Mouse (Mus musculus) naive thymus-derived CD4-positive, alpha-beta T cell, adult 2 months (primary cell): ENCODE measurements around the gene Lrrtm3.

Source experiments
- DNase-seq: peaks from one replicate; pipeline ENCODE4 v3.0.0-alpha.2; 2011; ENCODE audit warnings: low read depth

Gene Lrrtm3

DNA sequence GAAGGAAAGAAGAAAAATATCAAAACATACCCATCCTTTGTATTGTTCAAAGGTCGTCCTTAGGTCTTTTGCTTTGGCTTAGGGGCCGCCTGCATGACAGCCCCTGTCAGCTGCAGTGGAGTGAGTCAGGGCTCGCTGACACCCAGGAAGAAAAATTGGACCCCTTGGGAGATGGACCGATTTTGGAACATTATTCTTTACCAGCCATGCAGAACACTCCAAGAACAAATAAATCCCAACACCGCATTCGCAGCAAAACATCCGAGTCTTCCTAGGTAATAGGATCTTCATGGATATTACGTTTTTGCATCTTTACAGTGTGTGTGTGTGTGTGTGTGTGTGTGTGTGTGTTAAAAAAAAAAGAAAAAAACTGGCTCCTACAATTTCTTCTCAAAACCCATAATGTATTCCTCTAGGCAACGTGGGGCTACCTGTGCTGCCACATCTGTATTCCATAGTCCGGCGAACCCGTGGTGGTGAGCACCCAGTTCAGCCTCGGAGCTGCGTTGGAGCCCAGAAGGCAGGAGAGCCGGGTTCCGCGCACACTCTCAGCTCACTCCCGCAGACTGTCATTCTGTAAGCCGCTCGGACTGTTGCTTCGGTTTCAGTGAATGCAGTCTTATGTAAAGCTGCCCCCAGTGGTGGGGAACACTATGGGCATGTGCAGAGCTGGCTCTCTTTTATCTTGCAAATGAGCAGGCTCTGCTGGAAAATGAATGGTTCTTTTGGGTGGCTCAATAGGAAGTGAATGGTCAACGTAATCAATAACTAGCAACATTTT is at the start of gene Lrrtm3:
Gene Lrrtm3 (minus strand): TSS at position 598 of the 781 bp plus-strand sequence.
- DNase-seq: no peak

DNA sequence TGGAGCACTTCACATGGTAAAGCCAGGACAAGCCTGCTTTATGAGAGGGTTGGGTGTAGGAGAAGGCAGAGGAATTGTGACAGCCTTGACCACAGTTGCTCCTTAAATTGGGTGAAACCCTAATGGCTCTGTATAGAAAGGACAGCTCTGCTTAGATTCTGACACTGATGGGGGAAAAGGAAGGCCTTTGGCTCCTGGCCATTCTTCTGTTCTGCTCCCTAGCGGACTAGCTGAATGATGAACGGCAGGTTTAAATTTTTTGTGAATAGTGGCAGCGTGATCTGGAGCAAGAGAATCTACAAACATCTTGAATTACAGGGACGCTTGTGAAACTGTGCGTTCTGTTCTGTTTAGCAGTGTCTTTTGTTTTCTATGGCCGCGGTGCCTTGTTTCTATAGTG is 45.4 kb upstream of the Lrrtm3 start:
- DNase-seq: no peak

GRCm38 (mm10) chr10:64133461-64133860 is 43.4 kb upstream of the Lrrtm3 start:
- no peak for DNase-seq

DNA sequence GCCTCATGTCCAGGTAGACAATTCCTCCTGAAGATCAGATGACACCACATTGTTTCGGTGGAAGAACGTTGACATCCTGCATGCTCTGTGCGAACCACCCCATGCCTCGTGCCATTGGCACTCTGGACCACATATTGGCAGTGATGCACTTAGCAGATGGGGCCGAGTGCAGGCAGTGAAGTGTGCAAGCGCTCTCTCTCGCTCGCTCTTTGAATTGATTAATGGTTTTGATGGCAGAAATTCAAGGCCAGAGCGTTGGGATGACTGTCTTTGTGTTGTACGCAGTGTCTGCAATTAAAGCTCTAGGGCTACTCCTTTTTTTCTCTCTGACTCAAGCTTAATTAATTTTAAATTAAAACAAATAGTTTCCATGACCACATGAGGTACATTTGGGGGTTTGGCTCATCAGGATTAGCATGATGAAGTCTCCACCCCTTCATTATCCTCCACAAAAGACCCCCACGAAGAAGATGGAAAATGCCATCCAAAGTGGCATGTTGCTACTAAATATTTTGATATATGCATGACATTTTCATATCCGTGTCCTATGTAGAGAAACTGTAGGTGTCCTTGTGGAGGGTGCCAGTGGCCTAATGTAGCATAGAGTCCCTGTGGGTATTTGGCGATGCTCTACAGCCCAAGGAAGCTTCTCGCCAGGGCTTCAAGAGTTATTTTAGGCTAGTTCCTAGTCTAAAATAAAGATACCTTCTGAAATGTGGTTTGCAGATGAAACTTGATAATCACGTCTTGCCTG is 40.5 kb upstream of the Lrrtm3 start:
- no peak for DNase-seq

- DNase-seq: no peak
Measured at GRCm38 (mm10) chr10:64118833-64119232, 28.8 kb upstream of the Lrrtm3 start.

GRCm38 (mm10) chr10:64115246-64115645 is 25.2 kb upstream of the Lrrtm3 start:
- DNase-seq: no peak

DNA sequence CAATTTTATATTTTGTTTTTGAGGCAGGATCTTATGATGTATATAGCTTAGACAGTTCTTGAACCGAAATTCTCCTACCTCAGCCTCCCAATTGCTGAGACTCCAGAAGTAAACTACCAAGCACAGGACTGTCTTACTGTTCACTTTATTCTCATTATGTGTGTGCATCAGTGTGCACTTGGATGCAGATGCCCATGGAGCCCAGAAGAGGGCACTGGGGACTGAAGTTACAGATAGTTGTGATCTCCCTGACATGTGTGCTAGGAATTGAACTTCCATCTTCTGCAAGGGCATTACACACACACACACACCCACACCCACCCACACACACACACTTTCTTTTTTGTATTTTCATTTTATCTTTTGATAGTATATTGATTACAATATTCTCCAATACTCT is 6.5 kb upstream of the Lrrtm3 start:
- DNase-seq: no peak

GRCm38 (mm10) chr10:64088774-64089460 is 1.2 kb downstream of the Lrrtm3 start:
- DNase-seq: no peak

DNA sequence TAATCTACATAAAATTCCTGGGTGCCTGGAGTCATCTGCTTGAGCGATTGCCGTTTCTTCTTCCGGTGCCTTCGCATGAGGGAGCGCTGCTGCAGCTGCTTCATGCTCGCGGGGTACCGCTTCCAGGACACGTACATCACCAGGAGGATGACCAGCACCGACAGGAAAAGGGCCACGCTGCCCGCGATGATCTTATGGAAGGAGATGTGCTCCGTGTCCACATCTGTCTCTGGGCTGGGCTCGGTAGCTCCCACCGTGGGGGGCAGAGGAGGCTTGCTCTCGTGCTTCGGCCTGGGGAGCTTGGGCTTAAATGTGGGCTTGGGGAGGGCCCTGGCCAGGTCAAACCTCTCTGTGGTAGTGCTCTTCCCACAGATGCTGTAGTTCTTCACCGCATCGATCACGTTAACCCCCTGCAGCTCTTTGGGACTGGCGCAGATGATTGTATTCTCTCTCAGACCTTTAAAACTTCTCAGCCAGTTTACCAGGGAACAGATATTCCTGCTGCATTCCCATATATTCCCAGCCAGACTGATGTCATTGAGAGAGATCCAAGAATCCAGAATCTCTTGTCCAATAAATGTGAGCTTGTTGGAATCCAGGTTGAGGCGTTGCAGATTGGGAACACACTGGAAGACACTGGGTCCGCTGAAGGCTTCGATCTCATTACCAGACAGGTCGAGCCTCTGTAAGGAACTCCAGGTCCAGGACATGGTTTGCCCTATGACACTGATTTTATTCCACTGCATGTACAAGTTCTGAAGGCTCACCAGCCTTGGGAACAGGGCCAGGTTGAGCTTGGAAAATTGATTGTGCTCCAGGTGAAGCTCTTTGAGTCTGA is 1.9 kb downstream of the Lrrtm3 start:
- DNase-seq: no peak

DNA sequence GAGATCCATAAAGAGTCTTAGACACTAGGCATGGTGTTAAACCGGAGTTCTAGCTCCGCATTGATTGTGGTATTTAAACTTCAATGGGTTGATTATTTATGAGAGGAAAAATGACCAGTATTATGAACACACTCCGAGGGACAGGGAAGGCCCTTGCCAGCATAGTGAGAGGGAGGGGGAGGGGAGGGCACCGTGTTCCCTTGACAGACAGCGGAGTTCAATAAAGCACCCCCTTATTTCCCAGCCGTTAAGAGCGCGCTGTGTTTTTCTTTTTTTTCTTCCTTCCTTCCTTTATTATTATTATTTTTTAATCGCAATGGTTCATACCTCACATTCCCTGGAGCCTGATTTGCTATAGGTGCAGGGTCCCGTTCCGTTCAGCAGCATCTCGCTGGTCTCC is 2.6 kb downstream of the Lrrtm3 start:
- DNase-seq: no peak

- no peak for DNase-seq
Measured at GRCm38 (mm10) chr10:64086567-64087391, 3.3 kb downstream of the Lrrtm3 start.

DNA sequence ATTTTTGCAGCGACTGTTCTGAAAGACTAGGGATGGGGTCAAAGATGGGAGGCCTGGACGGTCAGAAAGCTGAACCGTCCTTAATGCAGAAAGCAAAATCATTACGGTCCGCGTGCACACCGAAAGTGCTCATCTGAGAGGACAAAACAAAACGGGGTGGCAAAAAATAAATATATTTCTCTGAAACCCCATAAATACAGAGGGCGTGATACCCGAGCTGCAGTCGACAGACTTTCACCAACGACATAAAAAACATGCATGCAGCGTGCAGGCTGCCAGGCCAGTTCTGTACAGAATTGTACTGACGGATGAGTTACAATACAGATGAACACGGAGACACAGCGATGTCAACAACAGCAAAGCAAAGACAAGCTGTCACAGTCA is 3.9 kb downstream of the Lrrtm3 start:
- no peak for DNase-seq

GRCm38 (mm10) chr10:64084465-64084864 is 5.6 kb downstream of the Lrrtm3 start:
- no peak for DNase-seq

DNA sequence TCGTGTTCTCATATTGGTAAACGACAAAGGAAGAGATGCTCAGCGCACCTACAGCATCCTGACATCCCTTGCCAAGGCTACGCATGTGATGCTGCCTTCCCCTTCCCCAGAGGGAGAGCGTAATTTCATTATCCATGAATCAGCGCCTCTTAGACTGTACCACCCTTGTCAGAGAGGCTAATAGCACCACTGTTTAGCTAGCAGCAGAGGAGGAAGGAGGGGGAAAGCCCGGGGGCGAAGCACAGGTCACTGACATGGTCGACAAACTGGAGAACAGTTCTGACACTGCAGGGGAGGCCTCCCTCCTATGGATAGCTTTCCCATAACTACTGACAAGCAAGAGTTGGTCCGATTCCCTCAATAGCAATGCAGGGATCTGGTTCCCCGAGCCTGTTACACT is 6.3 kb downstream of the Lrrtm3 start:
- DNase-seq: no peak

DNA sequence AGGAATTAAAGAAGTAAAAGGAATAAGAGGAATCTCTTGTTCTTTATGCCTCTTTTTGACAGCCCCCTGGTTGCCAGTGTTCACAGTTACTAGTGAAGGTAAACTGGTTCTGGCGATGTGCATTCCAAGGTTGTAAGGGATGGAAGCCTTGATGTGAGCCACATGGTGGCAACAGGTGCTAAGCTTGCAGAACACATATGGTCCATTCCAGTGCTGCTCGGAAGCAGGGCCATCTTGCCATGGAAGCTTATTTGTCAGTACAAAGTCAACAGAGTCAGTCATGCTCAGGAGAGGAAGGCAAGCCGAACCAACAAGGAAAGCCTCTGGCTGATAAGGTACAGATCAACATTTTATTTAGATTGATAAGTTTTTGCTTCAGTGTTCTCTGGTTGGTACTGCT is 7.7 kb downstream of the Lrrtm3 start:
- DNase-seq: no peak

- DNase-seq: no peak
Measured at GRCm38 (mm10) chr10:64076410-64077052, 13.5 kb downstream of the Lrrtm3 start.

GRCm38 (mm10) chr10:64075944-64076343 is 14.1 kb downstream of the Lrrtm3 start:
- DNase-seq: no peak

GRCm38 (mm10) chr10:64063704-64064103 is 26.4 kb downstream of the Lrrtm3 start:
- no peak for DNase-seq

- DNase-seq: no peak
Measured at GRCm38 (mm10) chr10:64049946-64050345, 40.1 kb downstream of the Lrrtm3 start.

GRCm38 (mm10) chr10:64049151-64049550 is 40.9 kb downstream of the Lrrtm3 start:
- no peak for DNase-seq

DNA sequence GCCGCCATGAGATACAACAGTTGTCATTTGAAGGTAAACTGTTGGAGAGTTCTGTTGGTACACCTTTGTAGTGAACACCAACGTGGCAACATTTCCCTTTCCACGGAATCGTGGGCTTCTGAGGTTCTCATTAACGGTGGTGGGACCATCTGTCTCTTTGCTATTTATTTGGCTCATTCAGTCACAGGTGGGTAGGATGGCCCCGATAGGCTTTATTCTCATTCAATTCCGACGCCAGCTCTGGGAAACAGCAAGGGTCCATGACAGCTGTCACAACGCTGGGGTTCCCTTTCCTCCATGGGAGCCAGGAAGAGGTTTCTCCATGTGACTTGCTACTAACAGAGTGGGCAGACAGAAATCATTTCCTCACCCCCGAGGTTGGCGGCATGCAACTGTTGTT is 48.2 kb downstream of the Lrrtm3 start:
- DNase-seq: no peak
